Mouse (Mus musculus): ENCODE results near the gene Zdhhc24. TPM values are rescaled to one million over a fixed set of nuclear protein-coding genes. Genes with fewer than 3 reads are reported as not detected.

Zdhhc24 gene
- polyA plus RNA-seq (2015; fragmentation: Nextera tagmentation; extraction: Ambion mirVana): 13.3 and 14.1 TPM in 2 replicates

GRCm38 (mm10) chr19:4878405-4879323 is at the start of gene Zdhhc24:
TSS of gene Zdhhc24 (plus strand) at chr19:4878668.

GRCm38 (mm10) chr19:4839149-4839548 is 39.3 kb upstream of the Zdhhc24 start, which contains the start of the genes Ccs and Ccdc87:
TSS of gene Ccs (minus strand) at chr19:4839332.
TSS of gene Ccdc87 (plus strand) at chr19:4839366.

GRCm38 (mm10) chr19:4854552-4855469 is 23.7 kb upstream of the Zdhhc24 start, which contains the start of gene Ctsf:
TSS of gene Ctsf (plus strand) at chr19:4855130.

GRCm38 (mm10) chr19:4877785-4878184 is 683 bp upstream of the Zdhhc24 start, which contains the start of gene Actn3:
TSS of gene Actn3 (minus strand) at chr19:4877909.

GRCm38 (mm10) chr19:4905979-4906794 is 27.7 kb downstream of the Zdhhc24 start, which contains the start of gene Bbs1:
TSS of gene Bbs1 (minus strand) at chr19:4906628.

GRCm38 (mm10) chr19:4927904-4928531 is 49.5 kb downstream of the Zdhhc24 start, which contains the start of gene Dpp3:
TSS of gene Dpp3 (minus strand) at chr19:4928287.

Other genes with a start within 250 kb of the Zdhhc24 start
- 1.4 and 1.7 TPM in 2 replicates for gene Gm960, start 180.0 kb upstream of the Zdhhc24 start, polyA plus RNA-seq (2015; fragmentation: Nextera tagmentation; extraction: Ambion mirVana)
- 0.12 and 0.44 TPM in 2 replicates for gene Sptbn2, start 167.5 kb upstream of the Zdhhc24 start, polyA plus RNA-seq (2015; fragmentation: Nextera tagmentation; extraction: Ambion mirVana)
- 24.7 and 27.6 TPM in 2 replicates for gene Rbm4b, start 122.2 kb upstream of the Zdhhc24 start, polyA plus RNA-seq (2015; fragmentation: Nextera tagmentation; extraction: Ambion mirVana)
- 18.2 and 21.2 TPM in 2 replicates for gene Rbm4, start 84.8 kb upstream of the Zdhhc24 start, polyA plus RNA-seq (2015; fragmentation: Nextera tagmentation; extraction: Ambion mirVana)
- gene Gm21992, start 67.1 kb upstream of the Zdhhc24 start, polyA plus RNA-seq (2015; fragmentation: Nextera tagmentation; extraction: Ambion mirVana): 15.6 and 16.1 TPM in 2 replicates
- 32.0 and 37.2 TPM in 2 replicates for gene Rbm14, start 67.0 kb upstream of the Zdhhc24 start, polyA plus RNA-seq (2015; fragmentation: Nextera tagmentation; extraction: Ambion mirVana)
- gene Ccs, start 39.3 kb upstream of the Zdhhc24 start, polyA plus RNA-seq (2015; fragmentation: Nextera tagmentation; extraction: Ambion mirVana): 42.7 TPM in 2 replicates
- not detected in 2 replicates for gene Ccdc87, start 39.3 kb upstream of the Zdhhc24 start, polyA plus RNA-seq (2015; fragmentation: Nextera tagmentation; extraction: Ambion mirVana)
- 56.0 and 61.5 TPM in 2 replicates for gene Ctsf, start 23.5 kb upstream of the Zdhhc24 start, polyA plus RNA-seq (2015; fragmentation: Nextera tagmentation; extraction: Ambion mirVana)
- gene Actn3, start 759 bp upstream of the Zdhhc24 start, polyA plus RNA-seq (2015; fragmentation: Nextera tagmentation; extraction: Ambion mirVana): 1.1 and 1.2 TPM in 2 replicates
- 1.1 and 1.3 TPM in 2 replicates for gene Bbs1, start 28.0 kb downstream of the Zdhhc24 start, polyA plus RNA-seq (2015; fragmentation: Nextera tagmentation; extraction: Ambion mirVana)
- gene Dpp3, start 49.6 kb downstream of the Zdhhc24 start, polyA plus RNA-seq (2015; fragmentation: Nextera tagmentation; extraction: Ambion mirVana): 39.0 and 42.5 TPM in 2 replicates
- 0.23 and 0.37 TPM in 2 replicates for gene Peli3, start 64.5 kb downstream of the Zdhhc24 start, polyA plus RNA-seq (2015; fragmentation: Nextera tagmentation; extraction: Ambion mirVana)
- 61.8 and 64.4 TPM in 2 replicates for gene Mrpl11, start 83.5 kb downstream of the Zdhhc24 start, polyA plus RNA-seq (2015; fragmentation: Nextera tagmentation; extraction: Ambion mirVana)
- gene Npas4, start 111.6 kb downstream of the Zdhhc24 start, polyA plus RNA-seq (2015; fragmentation: Nextera tagmentation; extraction: Ambion mirVana): 0.04 TPM in 1 of 2 replicates, not detected in the other
- gene Slc29a2, start 145.2 kb downstream of the Zdhhc24 start, polyA plus RNA-seq (2015; fragmentation: Nextera tagmentation; extraction: Ambion mirVana): 2.0 and 2.2 TPM in 2 replicates
- gene B4gat1, start 160.2 kb downstream of the Zdhhc24 start, polyA plus RNA-seq (2015; fragmentation: Nextera tagmentation; extraction: Ambion mirVana): 11.1 and 13.7 TPM in 2 replicates
- gene AC124502.3, start 160.2 kb downstream of the Zdhhc24 start, polyA plus RNA-seq (2015; fragmentation: Nextera tagmentation; extraction: Ambion mirVana): 0.15 and 0.46 TPM in 2 replicates
- 39.5 and 39.6 TPM in 2 replicates for gene Brms1, start 162.7 kb downstream of the Zdhhc24 start, polyA plus RNA-seq (2015; fragmentation: Nextera tagmentation; extraction: Ambion mirVana)
- 0.75 and 0.99 TPM in 2 replicates for gene Rin1, start 171.8 kb downstream of the Zdhhc24 start, polyA plus RNA-seq (2015; fragmentation: Nextera tagmentation; extraction: Ambion mirVana)
- gene Cd248, start 189.4 kb downstream of the Zdhhc24 start, polyA plus RNA-seq (2015; fragmentation: Nextera tagmentation; extraction: Ambion mirVana): 11.8 and 17.6 TPM in 2 replicates
- gene Tmem151a, start 206.9 kb downstream of the Zdhhc24 start, polyA plus RNA-seq (2015; fragmentation: Nextera tagmentation; extraction: Ambion mirVana): 4.4 and 4.5 TPM in 2 replicates
- 43.9 and 51.8 TPM in 2 replicates for gene Yif1a, start 209.9 kb downstream of the Zdhhc24 start, polyA plus RNA-seq (2015; fragmentation: Nextera tagmentation; extraction: Ambion mirVana)
- 0.78 and 0.99 TPM in 2 replicates for gene Cnih2, start 219.9 kb downstream of the Zdhhc24 start, polyA plus RNA-seq (2015; fragmentation: Nextera tagmentation; extraction: Ambion mirVana)
- gene Rab1b, start 228.4 kb downstream of the Zdhhc24 start, polyA plus RNA-seq (2015; fragmentation: Nextera tagmentation; extraction: Ambion mirVana): 88.0 and 103 TPM in 2 replicates
- 2.9 and 4.6 TPM in 2 replicates for gene Klc2, start 239.9 kb downstream of the Zdhhc24 start, polyA plus RNA-seq (2015; fragmentation: Nextera tagmentation; extraction: Ambion mirVana)